Mouse (Mus musculus): ENCODE measurements around the gene Ptprm. TPM values are rescaled to one million over a fixed set of nuclear protein-coding genes. Genes with fewer than 3 reads are reported as not detected.

The Ptprm gene
- polyA plus RNA-seq, 1 experiment from 2014 or later, result 16.5 TPM

DNA sequence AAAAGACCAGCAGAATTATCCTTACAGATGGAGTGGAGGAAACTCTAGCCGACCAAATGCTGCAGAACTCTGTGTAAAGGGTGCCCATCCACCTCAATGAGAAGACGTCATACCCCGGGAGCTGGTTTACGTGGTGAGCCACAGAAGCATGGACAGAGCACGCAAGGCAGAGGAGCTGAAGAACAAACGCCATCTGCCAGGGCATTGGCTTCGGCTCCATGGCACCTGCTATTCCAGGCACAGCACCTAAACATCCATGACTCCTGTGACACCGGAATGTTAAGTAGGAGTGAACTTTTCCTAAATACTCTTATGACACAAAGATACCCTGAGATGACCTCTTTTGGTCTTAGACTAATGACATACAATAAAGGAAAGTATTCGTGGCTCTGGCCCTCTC, 327.0 kb downstream of the Ptprm start:
- H3K4me3 ChIP-seq, result no peak overlapping the region
- H3K27ac ChIP-seq, result no peak overlapping the region
- no peak for ATAC-seq (ENCODE audit: low FRiP score)
- H3K4me1 ChIP-seq, result no peaks in the 10 kb centered on the region
- no peak overlapping the region for H3K4me2 ChIP-seq (replicated peaks)
- no peaks in the 10 kb centered on the region for H3K9me3 ChIP-seq (replicated peaks)
- H3K27me3 ChIP-seq, result no peaks in the 10 kb centered on the region
- whole genome bisulfite sequencing, result 88% methylated on average over 9 of the region's 9 CpGs
- H3K36me3 ChIP-seq, result no peaks in the 10 kb centered on the region
- no peak overlapping the region for H3K9ac ChIP-seq

DNA sequence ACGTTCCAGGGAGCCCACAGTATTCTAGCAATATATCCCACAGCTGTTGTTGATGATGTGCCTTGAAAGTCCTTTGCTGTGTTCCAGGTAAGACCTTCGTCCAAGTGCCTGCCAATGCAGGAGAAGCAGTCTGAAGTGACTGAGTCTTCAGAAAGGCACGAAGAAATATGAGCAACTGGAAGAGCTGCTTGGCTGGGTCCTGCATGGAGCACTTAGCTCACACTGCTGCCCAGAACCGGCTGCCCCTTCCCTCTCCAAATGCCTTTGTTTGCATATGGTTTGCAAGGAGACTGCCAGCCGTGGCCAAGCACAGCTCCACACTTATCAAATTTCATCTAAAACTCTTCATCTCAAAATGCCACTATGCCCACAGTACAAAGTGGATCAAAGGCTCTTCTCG, 337.8 kb downstream of the Ptprm start:
- H3K9me3 ChIP-seq (replicated peaks), result no peaks in the 10 kb centered on the region
- ATAC-seq (ENCODE audit: low FRiP score), result no peak
- no peak overlapping the region for H3K9ac ChIP-seq
- H3K36me3 ChIP-seq, result no peaks in the 10 kb centered on the region
- no peaks in the 10 kb centered on the region for H3K27me3 ChIP-seq
- H3K27ac ChIP-seq, result no peak overlapping the region
- no peaks in the 10 kb centered on the region for H3K4me1 ChIP-seq
- H3K4me3 ChIP-seq, result no peak overlapping the region
- WGBS, result 70% methylated on average over 6 of the region's 6 CpGs
- H3K4me2 ChIP-seq (replicated peaks), result no peak overlapping the region

- H3K27ac ChIP-seq, result no peak overlapping the region
- H3K9ac ChIP-seq, result no peak overlapping the region
- H3K4me2 ChIP-seq (replicated peaks), result no peak overlapping the region
- H3K9me3 ChIP-seq (replicated peaks), result no peaks in the 10 kb centered on the region
- no peaks in the 10 kb centered on the region for H3K27me3 ChIP-seq
- H3K4me3 ChIP-seq, result no peak overlapping the region
- 74% methylated on average over 6 of the region's 6 CpGs for WGBS
- no peak for ATAC-seq (ENCODE audit: low FRiP score)
- no peaks in the 10 kb centered on the region for H3K36me3 ChIP-seq
- H3K4me1 ChIP-seq, result no peaks in the 10 kb centered on the region
Measured at GRCm38 (mm10) chr17:67013217-67013616, 341.0 kb downstream of the Ptprm start.

GRCm38 (mm10) chr17:67011836-67012583, 342.2 kb downstream of the Ptprm start:
- no peaks in the 10 kb centered on the region for H3K36me3 ChIP-seq
- H3K4me2 ChIP-seq (replicated peaks), result no peak overlapping the region
- no peaks in the 10 kb centered on the region for H3K9me3 ChIP-seq (replicated peaks)
- H3K27ac ChIP-seq, result no peak overlapping the region
- H3K4me3 ChIP-seq, result no peak overlapping the region
- no peak overlapping the region for H3K9ac ChIP-seq
- H3K27me3 ChIP-seq, result no peaks in the 10 kb centered on the region
- ATAC-seq (ENCODE audit: low FRiP score), result no peak
- no peaks in the 10 kb centered on the region for H3K4me1 ChIP-seq
- 86% methylated on average over 6 of the region's 6 CpGs for WGBS

- H3K36me3 ChIP-seq, result no peaks in the 10 kb centered on the region
- H3K27ac ChIP-seq, result no peak overlapping the region
- no peaks in the 10 kb centered on the region for H3K4me1 ChIP-seq
- ATAC-seq (ENCODE audit: low FRiP score), result no peak
- H3K27me3 ChIP-seq, result no peaks in the 10 kb centered on the region
- 62% methylated on average over 4 of the region's 4 CpGs for WGBS
- H3K4me2 ChIP-seq (replicated peaks), result no peak overlapping the region
- no peak overlapping the region for H3K4me3 ChIP-seq
- no peak overlapping the region for H3K9ac ChIP-seq
- no peaks in the 10 kb centered on the region for H3K9me3 ChIP-seq (replicated peaks)
Measured at GRCm38 (mm10) chr17:67010136-67010535, 344.1 kb downstream of the Ptprm start.

DNA sequence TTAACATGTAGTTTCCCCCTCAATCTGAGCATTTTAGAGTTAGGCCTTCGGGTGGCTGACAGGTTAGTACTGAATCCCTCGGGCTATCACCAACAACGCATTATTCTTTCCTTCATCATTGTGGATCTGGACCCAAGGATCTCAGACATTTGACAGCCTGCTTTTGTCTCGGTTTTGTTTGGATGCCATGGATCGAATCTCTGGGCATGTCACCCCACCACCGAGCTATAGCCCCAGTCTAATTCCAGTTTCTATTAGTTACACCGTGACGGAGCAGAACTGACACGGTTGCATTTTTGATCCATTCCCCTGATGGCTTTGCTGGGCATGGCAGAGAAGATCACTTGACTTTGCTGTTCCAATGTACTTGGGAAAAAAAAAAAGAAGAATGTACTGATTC, 346.1 kb downstream of the Ptprm start:
- no peak overlapping the region for H3K4me3 ChIP-seq
- WGBS, result 73% methylated on average over 9 of the region's 9 CpGs
- no peak overlapping the region for H3K9ac ChIP-seq
- H3K4me2 ChIP-seq (replicated peaks), result no peak overlapping the region
- ATAC-seq (ENCODE audit: low FRiP score), result no peak
- H3K27ac ChIP-seq, result no peak overlapping the region
- H3K9me3 ChIP-seq (replicated peaks), result no peaks in the 10 kb centered on the region
- H3K27me3 ChIP-seq, result no peaks in the 10 kb centered on the region
- H3K36me3 ChIP-seq, result no peaks in the 10 kb centered on the region
- H3K4me1 ChIP-seq, result no peaks in the 10 kb centered on the region

- no peak for ATAC-seq (ENCODE audit: low FRiP score)
- Histone ChIP-seq H3K4me1 (no peaks in the 10 kb centered on the region), H3K27ac (0 out of 2 replicates have a peak overlapping the region, but pooled peaks have one; percentile 35), H3K9ac (no peak overlapping the region), H3K9me3 (replicated peaks) (no peaks in the 10 kb centered on the region), H3K4me2 (replicated peaks) (no peak overlapping the region), H3K4me3 (no peak overlapping the region), H3K36me3 (no peaks in the 10 kb centered on the region), H3K27me3 (no peaks in the 10 kb centered on the region)
- WGBS, result 67% methylated on average over 14 of the region's 14 CpGs
Measured at GRCm38 (mm10) chr17:67006740-67007385, 347.4 kb downstream of the Ptprm start.

DNA sequence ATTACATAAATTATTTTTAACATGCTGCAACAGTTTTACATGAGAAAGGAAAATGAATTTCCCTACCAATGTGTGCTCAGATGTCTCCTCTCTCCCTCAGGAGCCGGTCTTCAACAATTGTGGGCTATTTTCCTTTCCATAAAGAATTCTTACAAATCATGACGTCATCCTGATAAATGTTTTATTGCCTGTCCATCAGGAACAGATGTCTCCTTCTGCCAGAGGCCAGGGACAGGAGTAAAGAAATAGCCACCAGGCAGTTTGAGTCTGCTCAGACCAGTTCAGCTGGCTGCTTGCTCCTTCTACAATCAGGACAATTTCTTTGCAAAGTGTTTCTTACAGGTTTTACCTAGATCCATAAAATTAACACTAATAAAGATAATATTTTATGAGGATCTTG, 357.4 kb downstream of the Ptprm start:
- Histone ChIP-seq H3K4me1 (no peaks in the 10 kb centered on the region), H3K4me2 (replicated peaks) (no peak overlapping the region), H3K27ac (no peak overlapping the region), H3K36me3 (no peaks in the 10 kb centered on the region), H3K9me3 (replicated peaks) (peaks cover 4% of the 10 kb centered on the region; the same call in 1 of the 2 replicates), H3K9ac (no peak overlapping the region), H3K27me3 (no peaks in the 10 kb centered on the region), H3K4me3 (no peak overlapping the region)
- WGBS, result 63% methylated on average over 2 of the region's 2 CpGs
- no peak for ATAC-seq (ENCODE audit: low FRiP score)

- Histone ChIP-seq H3K9me3 (replicated peaks) (peaks cover 4% of the 10 kb centered on the region; the same call in 1 of the 2 replicates), H3K4me1 (no peaks in the 10 kb centered on the region), H3K27me3 (no peaks in the 10 kb centered on the region), H3K4me3 (no peak overlapping the region), H3K36me3 (no peaks in the 10 kb centered on the region), H3K27ac (no peak overlapping the region), H3K9ac (no peak overlapping the region), H3K4me2 (replicated peaks) (no peak overlapping the region)
- no peak for ATAC-seq (ENCODE audit: low FRiP score)
- WGBS, result 93% methylated on average over 6 of the region's 6 CpGs
Measured at GRCm38 (mm10) chr17:66996016-66996415, 358.2 kb downstream of the Ptprm start.

DNA sequence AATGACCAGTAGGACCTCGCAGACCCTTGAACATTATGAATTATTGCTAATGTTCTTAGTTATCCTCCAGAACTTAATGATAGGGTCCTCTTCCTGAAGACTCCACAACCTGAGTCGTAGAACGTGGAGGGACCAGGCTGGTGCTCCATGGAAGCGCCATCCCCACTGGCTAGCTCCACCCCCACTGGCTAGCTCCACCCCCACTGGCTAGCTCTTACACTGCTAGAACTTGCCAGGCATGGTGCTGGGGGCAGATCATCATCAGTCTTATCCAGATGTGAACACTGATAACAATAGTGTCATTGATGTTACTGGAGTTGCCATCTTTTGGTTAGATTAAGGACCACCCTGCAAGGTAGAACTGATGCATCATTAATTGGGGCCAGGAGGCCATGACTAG, 362.4 kb downstream of the Ptprm start:
- H3K27me3 ChIP-seq, result no peaks in the 10 kb centered on the region
- no peaks in the 10 kb centered on the region for H3K4me1 ChIP-seq
- H3K4me3 ChIP-seq, result no peak overlapping the region
- 94% methylated on average over 4 of the region's 4 CpGs for WGBS
- H3K27ac ChIP-seq, result no peak overlapping the region
- no peak overlapping the region for H3K4me2 ChIP-seq (replicated peaks)
- no peaks in the 10 kb centered on the region for H3K9me3 ChIP-seq (replicated peaks)
- H3K9ac ChIP-seq, result no peak overlapping the region
- ATAC-seq (ENCODE audit: low FRiP score), result no peak
- H3K36me3 ChIP-seq, result no peaks in the 10 kb centered on the region

DNA sequence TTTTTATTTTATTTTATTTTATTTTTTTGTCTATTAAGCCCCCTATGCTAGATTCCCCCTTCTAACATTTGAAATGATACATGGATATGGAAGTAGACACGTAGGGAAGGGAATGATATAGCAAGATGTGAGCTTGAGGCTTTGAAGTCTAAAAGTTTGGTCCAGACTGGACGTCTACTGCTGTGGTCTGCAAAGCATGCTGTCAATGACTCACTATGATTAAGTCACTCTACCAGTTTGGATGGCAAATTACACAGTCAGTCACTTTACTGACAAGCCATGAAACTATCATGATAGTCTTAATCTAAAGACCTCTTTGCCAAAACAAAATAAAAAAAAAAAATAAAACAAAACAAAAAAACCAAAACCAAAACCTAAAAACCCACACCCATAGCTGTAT, 363.5 kb downstream of the Ptprm start:
- 42% methylated on average over 2 of the region's 2 CpGs for WGBS
- Histone ChIP-seq H3K36me3 (no peaks in the 10 kb centered on the region), H3K4me1 (no peaks in the 10 kb centered on the region), H3K9me3 (replicated peaks) (no peaks in the 10 kb centered on the region), H3K4me3 (no peak overlapping the region), H3K27me3 (no peaks in the 10 kb centered on the region), H3K4me2 (replicated peaks) (no peak overlapping the region), H3K27ac (no peak overlapping the region), H3K9ac (no peak overlapping the region)
- no peak for ATAC-seq (ENCODE audit: low FRiP score)

GRCm38 (mm10) chr17:66988014-66988413, 366.2 kb downstream of the Ptprm start:
- no peak overlapping the region for H3K27ac ChIP-seq
- no peaks in the 10 kb centered on the region for H3K36me3 ChIP-seq
- no peak overlapping the region for H3K4me2 ChIP-seq (replicated peaks)
- H3K27me3 ChIP-seq, result no peaks in the 10 kb centered on the region
- H3K9me3 ChIP-seq (replicated peaks), result no peaks in the 10 kb centered on the region
- no peak overlapping the region for H3K4me3 ChIP-seq
- WGBS, result 94% methylated on average over 1 of the region's 1 CpGs
- no peak overlapping the region for H3K9ac ChIP-seq
- no peak for ATAC-seq (ENCODE audit: low FRiP score)
- H3K4me1 ChIP-seq, result no peaks in the 10 kb centered on the region

DNA sequence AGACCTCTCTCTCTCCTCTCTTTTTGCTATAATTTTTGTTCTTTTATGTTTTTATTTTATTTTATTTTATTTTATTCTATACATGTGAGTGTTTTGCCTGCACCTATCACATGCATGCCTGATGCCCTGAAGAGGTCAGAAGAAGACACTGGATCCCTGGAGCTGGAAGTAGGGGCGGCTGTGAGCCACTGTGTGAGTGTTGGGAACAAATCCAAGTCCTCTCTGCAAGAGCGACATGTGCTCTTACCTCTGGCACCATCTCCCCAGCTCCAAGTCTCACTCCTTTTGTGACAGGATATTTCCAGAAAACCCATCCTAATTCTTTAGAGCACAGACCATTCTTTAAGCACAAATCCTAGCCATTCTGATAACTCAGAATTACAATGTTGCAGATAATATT, 372.6 kb downstream of the Ptprm start:
- Histone ChIP-seq H3K27me3 (no peaks in the 10 kb centered on the region), H3K4me2 (replicated peaks) (no peak overlapping the region), H3K4me1 (no peaks in the 10 kb centered on the region), H3K27ac (no peak overlapping the region), H3K9me3 (replicated peaks) (no peaks in the 10 kb centered on the region), H3K36me3 (no peaks in the 10 kb centered on the region), H3K4me3 (no peak overlapping the region), H3K9ac (no peak overlapping the region)
- WGBS, result 81% methylated on average over 2 of the region's 2 CpGs
- ATAC-seq (ENCODE audit: low FRiP score), result no peak

All from hindbrain, embryonic 12.5 days (tissue).